Comparison of ENCODE assay signal across 28 mouse cellular contexts in genomic region chr10:78446195-78446594, GRCm38 (mm10).
"Had no signal": no experiment of that assay in that cellular context is flagged by ENCODE, and none has a peak within 500 bp of the region (broad histone marks: within the 10 kb centered on the region; RNA-seq: fewer than 3 reads in every experiment).

No protein-coding gene starts in this region.

- H3K4me2 ChIP-seq: embryonic facial prominence, embryonic 12.5 days; embryonic facial prominence, embryonic 13.5 days; embryonic facial prominence, embryonic 15.5 days; forebrain, embryonic 12.5 days; forebrain, embryonic 13.5 days; forebrain, embryonic 15.5 days had no signal

- ATAC-seq: forebrain, embryonic 13.5 days; forebrain, embryonic 14.5 days; forebrain, embryonic 15.5 days; forebrain, embryonic 16.5 days; forebrain, postnatal 0 days had no signal

- H3K9me3 ChIP-seq: embryonic facial prominence, embryonic 10.5 days; embryonic facial prominence, embryonic 12.5 days; embryonic facial prominence, embryonic 13.5 days; embryonic facial prominence, embryonic 15.5 days; forebrain, embryonic 10.5 days; forebrain, embryonic 12.5 days; forebrain, embryonic 13.5 days; forebrain, embryonic 15.5 days; heart, embryonic 10.5 days had no signal

- DNase-seq: cerebellum, adult 9-10 months; cerebellum, adult 9-11 months; cerebellum, postnatal 10 days; cerebellum, postnatal 14 days; cerebellum, postnatal 25 days; cerebellum, postnatal 36 days; embryo, embryonic 11 days; forebrain, postnatal 0 days; gastrocnemius, adult 2 months; gastrocnemius, postnatal 10 days; gastrocnemius, postnatal 14 days; gastrocnemius, postnatal 25 days; gastrocnemius, postnatal 36 days; heart, adult 11 months; heart, adult 18-20 months; heart, adult 2 months had no signal

- H3K27me3 ChIP-seq: embryonic facial prominence, embryonic 12.5 days; embryonic facial prominence, embryonic 13.5 days; embryonic facial prominence, embryonic 15.5 days; forebrain, embryonic 12.5 days; forebrain, embryonic 13.5 days; forebrain, embryonic 15.5 days had no signal

- H3K27ac ChIP-seq: embryonic facial prominence, embryonic 10.5 days; embryonic facial prominence, embryonic 12.5 days; embryonic facial prominence, embryonic 13.5 days; embryonic facial prominence, embryonic 15.5 days; forebrain, embryonic 10.5 days; forebrain, embryonic 12.5 days; forebrain, embryonic 13.5 days; forebrain, embryonic 15.5 days; gastrocnemius, adult 2 months; heart, adult 2 months; heart, embryonic 10.5 days had no signal

- H3K4me1 ChIP-seq: embryonic facial prominence, embryonic 10.5 days; embryonic facial prominence, embryonic 12.5 days; embryonic facial prominence, embryonic 13.5 days; embryonic facial prominence, embryonic 15.5 days; forebrain, embryonic 10.5 days; forebrain, embryonic 12.5 days; forebrain, embryonic 13.5 days; forebrain, embryonic 15.5 days; heart, embryonic 10.5 days had no signal

- H3K9ac ChIP-seq: embryonic facial prominence, embryonic 12.5 days; embryonic facial prominence, embryonic 13.5 days; embryonic facial prominence, embryonic 15.5 days; forebrain, embryonic 12.5 days; forebrain, embryonic 13.5 days; forebrain, embryonic 15.5 days; forebrain, postnatal 0 days had no signal

- H3K4me3 ChIP-seq: embryonic facial prominence, embryonic 10.5 days; embryonic facial prominence, embryonic 12.5 days; embryonic facial prominence, embryonic 13.5 days; embryonic facial prominence, embryonic 15.5 days; erythroblast, embryonic 14.5 days; forebrain, embryonic 10.5 days; forebrain, embryonic 12.5 days; forebrain, embryonic 13.5 days; forebrain, embryonic 15.5 days; gastrocnemius, adult 2 months; heart, adult 2 months; heart, embryonic 10.5 days had no signal
